Mouse (Mus musculus) MEL (cell line): ENCODE measurements around the gene 4922502D21Rik. TPM values are rescaled to one million over a fixed set of nuclear protein-coding genes. Genes with fewer than 3 reads are reported as not detected.

ENCODE experiments used
- DNase-seq: peaks from one replicate; pipeline ENCODE4 v3.0.0; 2011; ENCODE audit warnings: low read depth, low spot score
- H3K27ac ChIP-seq: 2 replicates; pipeline ENCODE4 v1.5.1; 2012; ENCODE audit warnings: low read depth, mild to moderate bottlenecking, control low read depth, low read length, moderate library complexity; ENCODE audit not compliant: control insufficient read depth
- H3K27me3 ChIP-seq, 2 experiments: fragments of 150-350 bp in 1 of 2; sonication (generic) in 1 of 2; 2 replicates each; pipeline ENCODE4 v1.6.1; 2012; ENCODE audit warnings: low read length in 2 of 2, mild to moderate bottlenecking in 2 of 2, improper control_type of control experiment in 1 of 2, moderate library complexity in 1 of 2; ENCODE audit not compliant: insufficient read depth in 2 of 2, control insufficient read depth in 1 of 2
- H3K36me3 ChIP-seq, 2 experiments: 2 replicates each; pipeline ENCODE4 v1.6.1; 2012 to 2014; ENCODE audit warnings: low read length in 2 of 2, improper control_type of control experiment in 1 of 2, inconsistent platforms in 1 of 2, mild to moderate bottlenecking in 1 of 2; ENCODE audit not compliant: insufficient read depth in 2 of 2, control insufficient read depth in 1 of 2
- H3K4me1 ChIP-seq, 2 experiments: fragments of 150-350 bp in 1 of 2; sonication (generic) in 1 of 2; 2 replicates each; pipeline ENCODE4 v1.6.1; 2012; ENCODE audit warnings: low read length in 2 of 2, improper control_type of control experiment in 1 of 2, mild to moderate bottlenecking in 1 of 2; ENCODE audit not compliant: insufficient read depth in 2 of 2, control insufficient read depth in 1 of 2
- H3K4me3 ChIP-seq, 2 experiments: fragments of 150-350 bp in 1 of 2; sonication (generic) in 1 of 2; 2 replicates each; pipeline ENCODE4 v1.5.1; 2012; ENCODE audit warnings: low read depth in 2 of 2, low read length in 2 of 2, mild to moderate bottlenecking in 2 of 2, moderate library complexity in 2 of 2, control low read depth in 1 of 2, improper control_type of control experiment in 1 of 2; ENCODE audit not compliant: control insufficient read depth in 1 of 2, insufficient read depth in 1 of 2
- H3K79me2 ChIP-seq: 2 replicates; pipeline ENCODE4 v1.6.1; 2012; ENCODE audit warnings: mild to moderate bottlenecking, low read length, moderate library complexity; ENCODE audit not compliant: control insufficient read depth, poor library complexity, insufficient read depth
- H3K9ac ChIP-seq: 2 replicates; pipeline ENCODE4 v1.6.1; 2012; ENCODE audit warnings: low read depth, mild to moderate bottlenecking, control low read depth, low read length, moderate library complexity; ENCODE audit not compliant: control insufficient read depth, poor library complexity, severe bottlenecking
- H3K9me3 ChIP-seq: fragments of 150-350 bp; sonication (generic); replicated peaks from 2 replicates; pipeline ENCODE4 v1.6.1; 2012; ENCODE audit warnings: mild to moderate bottlenecking, low read length, improper control_type of control experiment, moderate library complexity; ENCODE audit not compliant: insufficient read depth
- BHLHE40 ChIP-seq: IDR thresholded peaks from 2 replicates; pipeline ENCODE4 v1.6.1; 2012; ENCODE audit warnings: low read depth, mild to moderate bottlenecking, inconsistent platforms, low read length, improper control_type of control experiment, borderline replicate concordance
- CHD1 ChIP-seq: IDR thresholded peaks from 2 replicates; pipeline ENCODE4 v1.6.1; 2012; ENCODE audit warnings: low read depth, mild to moderate bottlenecking, inconsistent platforms, low read length, improper control_type of control experiment
- CHD2 ChIP-seq: IDR thresholded peaks from 2 replicates; pipeline ENCODE4 v1.6.1; 2011; ENCODE audit warnings: low read length, improper control_type of control experiment
- CTCF ChIP-seq, 3 experiments: IDR thresholded peaks in 2 of 3; conservative IDR thresholded peaks in 1 of 3; 2 replicates each; pipeline ENCODE4 v1.5.1; 2011 to 2012; ENCODE audit warnings: low read length in 3 of 3, low read depth in 2 of 3, mild to moderate bottlenecking in 2 of 3, improper control_type of control experiment in 1 of 3, inconsistent platforms in 1 of 3, mixed read lengths in 1 of 3, moderate library complexity in 1 of 3; ENCODE audit not compliant: control insufficient read depth in 1 of 3, insufficient read depth in 1 of 3, poor library complexity in 1 of 3, severe bottlenecking in 1 of 3
- E2F4 ChIP-seq: IDR thresholded peaks from 2 replicates; pipeline ENCODE4 v1.6.1; 2011; ENCODE audit warnings: low read depth, low read length, improper control_type of control experiment, borderline replicate concordance
- ELF1 ChIP-seq: IDR thresholded peaks from 2 replicates; pipeline ENCODE4 v1.6.1; 2014; ENCODE audit warnings: low read depth, mild to moderate bottlenecking, inconsistent platforms, low read length, improper control_type of control experiment, moderate library complexity
- EP300 ChIP-seq, 2 experiments: IDR thresholded peaks; 2 replicates each; pipeline ENCODE4 v1.6.1; 2011; ENCODE audit warnings: improper control_type of control experiment in 2 of 2, low read length in 2 of 2, low read depth in 1 of 2, mild to moderate bottlenecking in 1 of 2
- ETS1 ChIP-seq: IDR thresholded peaks from 2 replicates; pipeline ENCODE4 v1.6.1; 2012; ENCODE audit warnings: low read depth, mild to moderate bottlenecking, inconsistent platforms, low read length, improper control_type of control experiment, moderate library complexity
- GABPA ChIP-seq: IDR thresholded peaks from 2 replicates; pipeline ENCODE4 v1.6.1; 2012; ENCODE audit warnings: low read depth, mild to moderate bottlenecking, inconsistent platforms, low read length, improper control_type of control experiment, moderate library complexity
- GATA1 ChIP-seq: IDR thresholded peaks from 2 replicates; pipeline ENCODE4 v1.6.1; 2011; ENCODE audit warnings: low read depth, low read length, improper control_type of control experiment
- HCFC1 ChIP-seq: IDR thresholded peaks from 2 replicates; pipeline ENCODE4 v1.6.1; 2012; ENCODE audit warnings: low read depth, mild to moderate bottlenecking, inconsistent platforms, low read length, improper control_type of control experiment, moderate library complexity
- JUND ChIP-seq: IDR thresholded peaks from 2 replicates; pipeline ENCODE4 v1.6.1; 2011; ENCODE audit warnings: low read depth, mild to moderate bottlenecking, improper control_type of control experiment, low read length
- KAT2A ChIP-seq: conservative IDR thresholded peaks from 2 replicates; pipeline ENCODE4 v1.6.1; 2012; ENCODE audit warnings: low read depth, low read length, improper control_type of control experiment, inconsistent platforms
- MAX ChIP-seq: IDR thresholded peaks from 2 replicates; pipeline ENCODE4 v1.6.1; 2011; ENCODE audit warnings: low read length, improper control_type of control experiment
- MAZ ChIP-seq: IDR thresholded peaks from 2 replicates; pipeline ENCODE4 v1.6.1; 2012; ENCODE audit warnings: low read depth, mild to moderate bottlenecking, inconsistent platforms, low read length, improper control_type of control experiment
- MEF2A ChIP-seq: IDR thresholded peaks from 2 replicates; pipeline ENCODE4 v1.6.1; 2014; ENCODE audit warnings: low read depth, mild to moderate bottlenecking, inconsistent platforms, low read length, improper control_type of control experiment; ENCODE audit not compliant: poor library complexity, insufficient replicate concordance, severe bottlenecking; ENCODE audit errors: extremely low read depth
- MXI1 ChIP-seq: IDR thresholded peaks from 2 replicates; pipeline ENCODE4 v1.6.1; 2011; ENCODE audit warnings: mild to moderate bottlenecking, low read depth, low read length, improper control_type of control experiment
- MYB ChIP-seq: IDR thresholded peaks from 2 replicates; pipeline ENCODE4 v1.6.1; 2011; ENCODE audit warnings: mild to moderate bottlenecking, low read depth, low read length, improper control_type of control experiment
- MYC ChIP-seq: IDR thresholded peaks from 2 replicates; pipeline ENCODE4 v1.6.1; 2011; ENCODE audit warnings: low read depth, mild to moderate bottlenecking, low read length, improper control_type of control experiment, moderate library complexity
- NELFE ChIP-seq: IDR thresholded peaks from 2 replicates; pipeline ENCODE4 v1.6.1; 2011; ENCODE audit warnings: low read depth, low read length, improper control_type of control experiment
- POLR2A ChIP-seq, 2 experiments: IDR thresholded peaks; 2 replicates each; pipeline ENCODE4 v1.6.1; 2011 to 2012; ENCODE audit warnings: low read length in 2 of 2, mild to moderate bottlenecking in 2 of 2, control low read depth in 1 of 2, improper control_type of control experiment in 1 of 2, low read depth in 1 of 2, moderate library complexity in 1 of 2; ENCODE audit not compliant: control insufficient read depth in 1 of 2, insufficient read depth in 1 of 2, poor library complexity in 1 of 2
- POLR2AphosphoS2 ChIP-seq: IDR thresholded peaks from 2 replicates; pipeline ENCODE4 v1.6.1; 2011; ENCODE audit warnings: low read length, improper control_type of control experiment
- POLR2AphosphoS5 ChIP-seq: IDR thresholded peaks from 2 replicates; pipeline ENCODE4 v1.6.1; 2012; ENCODE audit warnings: low read depth, borderline replicate concordance, mild to moderate bottlenecking, inconsistent platforms, low read length, moderate library complexity, mixed read lengths
- RAD21 ChIP-seq: IDR thresholded peaks from 2 replicates; pipeline ENCODE4 v1.6.1; 2011; ENCODE audit warnings: mild to moderate bottlenecking, low read depth, low read length, improper control_type of control experiment
- RCOR1 ChIP-seq: IDR thresholded peaks from 2 replicates; pipeline ENCODE4 v1.6.1; 2012; ENCODE audit warnings: low read depth, mild to moderate bottlenecking, inconsistent platforms, low read length, improper control_type of control experiment
- SIN3A ChIP-seq: IDR thresholded peaks from 2 replicates; pipeline ENCODE4 v1.6.1; 2012; ENCODE audit warnings: low read length, improper control_type of control experiment, inconsistent platforms
- SMC3 ChIP-seq: IDR thresholded peaks from 2 replicates; pipeline ENCODE4 v1.6.1; 2011; ENCODE audit warnings: low read depth, low read length, improper control_type of control experiment
- TAL1 ChIP-seq: IDR thresholded peaks from 2 replicates; pipeline ENCODE4 v1.6.1; 2012; ENCODE audit warnings: mild to moderate bottlenecking, inconsistent platforms, low read length, moderate library complexity, mixed read lengths
- TBP ChIP-seq: IDR thresholded peaks from 2 replicates; pipeline ENCODE4 v1.8.0; 2011; ENCODE audit warnings: low read depth, low read length, improper control_type of control experiment
- TCF12 ChIP-seq: IDR thresholded peaks from 2 replicates; pipeline ENCODE4 v1.6.1; 2014; ENCODE audit warnings: low read depth, mild to moderate bottlenecking, inconsistent platforms, low read length, improper control_type of control experiment, moderate library complexity
- UBTF ChIP-seq: IDR thresholded peaks from 2 replicates; pipeline ENCODE4 v1.6.1; 2012; ENCODE audit warnings: low read depth, mild to moderate bottlenecking, inconsistent platforms, low read length, improper control_type of control experiment, moderate library complexity, borderline replicate concordance; ENCODE audit not compliant: insufficient read depth
- USF1 ChIP-seq: IDR thresholded peaks from 2 replicates; pipeline ENCODE4 v1.6.1; 2014; ENCODE audit warnings: low read depth, mild to moderate bottlenecking, inconsistent platforms, low read length, improper control_type of control experiment, moderate library complexity
- USF2 ChIP-seq, 2 experiments: IDR thresholded peaks; 2 replicates each; pipeline ENCODE4 v1.6.1; 2011 to 2012; ENCODE audit warnings: improper control_type of control experiment in 2 of 2, low read length in 2 of 2, borderline replicate concordance in 1 of 2, inconsistent platforms in 1 of 2, low read depth in 1 of 2, mild to moderate bottlenecking in 1 of 2; ENCODE audit not compliant: insufficient read depth in 1 of 2
- ZC3H11A ChIP-seq: IDR thresholded peaks from 2 replicates; pipeline ENCODE4 v1.6.1; 2012; ENCODE audit warnings: low read depth, mild to moderate bottlenecking, inconsistent platforms, low read length, improper control_type of control experiment
- ZKSCAN1 ChIP-seq: IDR thresholded peaks from 2 replicates; pipeline ENCODE4 v1.6.1; 2012; ENCODE audit warnings: low read depth, mild to moderate bottlenecking, inconsistent platforms, low read length, improper control_type of control experiment, moderate library complexity
- ZNF384 ChIP-seq: IDR thresholded peaks from 2 replicates; pipeline ENCODE4 v1.6.1; 2012; ENCODE audit warnings: low read depth, mild to moderate bottlenecking, inconsistent platforms, low read length, improper control_type of control experiment
- polyA plus RNA-seq, 2 experiments: library from polyadenylated mRNA; stranded (reverse) in 1 of 2; unstranded in 1 of 2; fragments of >175 nt in 1 of 2; fragments of >200 nt in 1 of 2; gene quantifications; 2 replicates each; pipeline versions ENCODE4 v1.2.1 to v1.2.4; 2012; ENCODE audit warnings: low replicate concordance in 2 of 2, low read depth in 1 of 2; ENCODE audit not compliant: insufficient read length in 2 of 2, insufficient read depth in 1 of 2, missing spikeins in 1 of 2
- total RNA-seq: library from RNA; depleted of rRNA; stranded (reverse); fragments of 300-350 nt; gene quantifications from 2 replicates; pipeline ENCODE4 v1.2.3, GENCODE M21; 2012

4922502D21Rik gene
- total and polyA plus RNA-seq, 3 experiments: not detected

- Histone ChIP-seq H3K27me3 (no peaks in the 10 kb centered on the region; a peak in 1 of 4 replicates), H3K79me2 (no peaks in the 10 kb centered on the region), H3K4me3 (no peak overlapping the region), H3K9me3 (no peaks in the 10 kb centered on the region), H3K36me3 (peaks cover 0 to 6% of the 10 kb centered on the region in 2 experiments; a peak in 2 of 4 replicates), H3K27ac (peak overlapping the region; percentile 27; the same call in 1 of the 2 replicates), H3K9ac (no peak overlapping the region), H3K4me1 (peaks cover 3 to 6% of the 10 kb centered on the region in 2 experiments)
- peak; percentile 86 for DNase-seq
- TF ChIP-seq KAT2A (no peak), CHD2 (peak; percentile 60), EP300 (IDR thresholded peaks at IDR 0.05; ENCODE audit: low read depth in 1 of 2, low read length in 2 of 2) (peak; percentile 81 to 85), MXI1 (no peak), SMC3 (no peak), JUND (no peak), POLR2AphosphoS2 (no peak), E2F4 (no peak), RCOR1 (peak; percentile 93), TCF12 (peak; percentile 91), BHLHE40 (peak; percentile 52; the same call in 1 of the 2 replicates), ZNF384 (no peak), MAX (no peak), ELF1 (no peak), MAZ (no peak), POLR2A (IDR thresholded peaks at IDR 0.05; ENCODE audit: control insufficient read depth in 1 of 2, insufficient read depth in 1 of 2, low read depth in 1 of 2, low read length in 2 of 2, poor library complexity in 1 of 2) (no peak), HCFC1 (no peak), CHD1 (no peak), USF2 (IDR thresholded peaks at IDR 0.05; ENCODE audit: borderline replicate concordance in 1 of 2, insufficient read depth in 1 of 2, low read depth in 1 of 2, low read length in 2 of 2) (no peak), NELFE (no peak), POLR2AphosphoS5 (no peak), CTCF (IDR thresholded peaks at IDR 0.05 in 2 of 3, conservative IDR thresholded peaks at IDR 0.05 in 1 of 3; ENCODE audit: control insufficient read depth in 1 of 3, insufficient read depth in 1 of 3, low read depth in 2 of 3, low read length in 3 of 3, poor library complexity in 1 of 3, severe bottlenecking in 1 of 3) (no peak), TAL1 (peak; percentile 76), GATA1 (peak; percentile 85), MYB (no peak), UBTF (no peak), GABPA (no peak), USF1 (no peak), ETS1 (peak; percentile 73), RAD21 (no peak), SIN3A (peak; percentile 62), TBP (0 out of 2 replicates have a peak, but pooled peaks have one; percentile 47), ZKSCAN1 (no peak), ZC3H11A (no peak), MYC (no peak), MEF2A (peak; percentile 60; the same call in 1 of the 2 replicates)
Observed at GRCm38 (mm10) chr6:129349524-129350352, 18.1 kb upstream of the 4922502D21Rik start.
